Mouse (Mus musculus): ENCODE data around the gene Jmjd6.

- TF ChIP-seq POLR2A (IDR thresholded peaks at IDR 0.05; ENCODE audit: borderline replicate concordance, extremely low read depth, insufficient read depth, insufficient read length, poor library complexity, severe bottlenecking) (no peak), CTCF (IDR thresholded peaks at IDR 0.05; ENCODE audit: borderline replicate concordance, extremely low read depth, insufficient read depth, insufficient read length) (no peak)
Measured at GRCm38 (mm10) chr11:116871538-116871937, 28.3 kb upstream of the Jmjd6 start.
